Mouse (Mus musculus) 416B (cell line): ENCODE measurements around the gene Chd6.
A peak's percentile ranks its signal among the peaks of the same experiment; 100 is the strongest.

Experiments
- DNase-seq: peaks from one replicate; pipeline ENCODE4 v3.0.0; 2011; ENCODE audit warnings: low read depth

Gene Chd6

GRCm38 (mm10) chr2:160982636-160983035 lies 126.2 kb downstream of the Chd6 start:
- no peak for DNase-seq

GRCm38 (mm10) chr2:160981791-160982190 lies 127.1 kb downstream of the Chd6 start:
- DNase-seq: no peak

DNA sequence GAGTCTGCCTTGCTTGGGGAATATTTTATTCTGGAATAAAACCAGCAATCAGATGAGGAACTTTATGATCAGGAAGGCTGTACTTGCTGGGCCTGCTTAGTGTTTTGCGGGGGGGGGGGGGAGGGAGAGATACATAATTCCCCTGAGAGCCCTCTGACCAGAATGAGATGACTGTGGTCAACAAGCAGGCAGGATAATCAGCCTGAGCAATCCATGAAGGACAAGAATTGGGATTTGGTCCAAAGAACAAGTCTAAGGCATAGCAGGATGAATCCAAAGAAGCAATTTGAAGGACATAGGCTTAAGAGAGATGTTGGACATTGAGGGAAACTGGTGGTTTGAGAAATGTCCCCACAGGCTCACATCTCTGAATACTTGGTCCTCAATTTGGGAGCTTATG lies 130.2 kb downstream of the Chd6 start:
- DNase-seq: no peak

DNA sequence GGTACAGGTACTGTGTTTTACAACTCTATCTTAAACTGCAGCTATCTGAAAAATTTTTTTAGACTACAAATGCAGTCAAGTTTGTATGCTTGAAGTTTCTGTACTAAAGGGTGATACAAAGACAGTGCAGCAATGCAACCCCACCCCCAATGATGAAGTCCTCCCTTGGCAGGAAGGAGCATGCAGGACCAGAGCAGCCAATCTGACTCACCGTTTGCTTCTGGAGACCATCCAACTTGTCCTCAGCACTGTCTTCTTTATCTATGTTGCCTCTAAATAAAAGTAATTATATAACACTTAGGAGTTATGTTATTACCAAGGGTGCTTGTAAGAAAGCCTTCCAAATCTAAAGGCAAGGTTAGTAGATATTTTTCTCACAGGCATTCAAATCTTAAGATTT lies 131.6 kb downstream of the Chd6 start:
- peak; percentile 31 for DNase-seq

GRCm38 (mm10) chr2:160973648-160974215 lies 135.1 kb downstream of the Chd6 start:
- no peak for DNase-seq

GRCm38 (mm10) chr2:160972103-160972792 lies 136.6 kb downstream of the Chd6 start:
- DNase-seq: no peak

- DNase-seq: peak; percentile 30
Measured at GRCm38 (mm10) chr2:160962149-160962548, 146.7 kb downstream of the Chd6 start.

DNA sequence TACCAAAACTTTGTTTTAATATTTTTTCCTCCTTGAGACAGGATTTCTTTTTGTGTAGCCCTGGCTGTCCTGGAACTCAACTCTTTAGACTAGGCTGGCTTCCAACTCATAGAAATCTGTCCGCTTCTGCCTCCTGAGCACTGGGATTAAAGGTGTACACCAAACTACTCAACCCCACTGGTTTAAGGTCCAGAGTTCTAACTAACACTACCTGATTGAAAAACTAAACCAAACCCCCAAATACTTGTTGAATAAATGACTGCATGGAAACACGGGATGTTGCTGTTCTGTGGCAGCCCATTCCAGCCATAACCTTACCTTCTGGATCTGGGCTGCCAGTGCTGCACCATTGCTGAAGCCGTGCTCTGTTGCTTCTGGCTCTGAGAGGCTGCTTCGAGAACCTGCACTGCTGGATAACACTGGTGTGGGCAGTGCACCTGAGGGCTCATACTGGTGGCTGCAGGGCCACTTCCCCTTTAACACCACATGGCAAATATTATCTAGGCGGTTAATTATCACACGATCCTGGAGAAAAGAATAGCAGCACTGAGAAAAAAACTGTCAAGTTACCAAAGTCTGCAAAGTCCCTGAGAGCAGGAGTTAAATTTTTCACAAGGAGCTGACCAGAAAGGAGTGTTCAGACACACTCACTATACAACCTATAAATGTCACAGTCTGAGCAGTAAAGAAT lies 147.8 kb downstream of the Chd6 start:
- DNase-seq: no peak

DNA sequence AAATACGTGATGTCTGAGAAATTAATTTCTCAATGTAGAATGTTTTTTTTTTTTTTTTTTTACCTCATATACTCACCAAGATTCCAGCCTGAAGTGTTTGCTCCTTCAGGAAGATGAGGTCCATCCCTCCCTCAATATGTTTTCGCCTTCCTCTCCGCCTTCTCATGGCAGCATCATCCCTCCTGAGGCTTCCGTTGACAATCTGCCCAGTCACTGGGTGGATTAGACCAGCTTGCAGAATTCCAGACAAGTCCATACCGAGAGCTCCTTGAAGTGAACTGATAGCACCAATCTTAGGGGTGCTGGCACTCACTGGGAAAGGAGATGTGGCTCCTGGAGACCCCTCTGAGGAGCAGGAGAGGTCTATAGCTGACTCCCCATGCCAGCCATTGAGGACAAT lies 149.0 kb downstream of the Chd6 start:
- no peak for DNase-seq

- DNase-seq: peak; percentile 39
Measured at GRCm38 (mm10) chr2:160958737-160959136, 150.1 kb downstream of the Chd6 start.

DNA sequence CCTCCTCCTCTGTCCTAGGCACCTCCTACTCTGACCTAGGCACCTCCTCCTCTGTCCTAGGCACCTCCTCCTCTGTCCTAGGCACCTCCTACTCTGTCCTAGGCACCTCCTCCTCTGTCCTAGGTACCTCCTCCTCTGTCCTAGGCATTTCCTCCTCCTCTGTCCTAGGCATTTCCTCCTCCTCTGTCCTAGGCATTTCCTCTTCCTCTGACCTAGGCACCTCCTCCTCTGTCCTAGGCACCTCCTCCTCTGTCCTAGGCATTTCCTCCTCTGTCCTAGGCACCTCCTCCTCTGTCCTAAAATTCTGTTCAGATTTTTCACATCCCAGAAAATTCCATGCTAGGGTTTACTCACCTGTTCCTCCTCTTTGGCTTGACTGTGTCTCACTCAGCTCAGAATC lies 151.1 kb downstream of the Chd6 start:
- peak; percentile 12 for DNase-seq

DNA sequence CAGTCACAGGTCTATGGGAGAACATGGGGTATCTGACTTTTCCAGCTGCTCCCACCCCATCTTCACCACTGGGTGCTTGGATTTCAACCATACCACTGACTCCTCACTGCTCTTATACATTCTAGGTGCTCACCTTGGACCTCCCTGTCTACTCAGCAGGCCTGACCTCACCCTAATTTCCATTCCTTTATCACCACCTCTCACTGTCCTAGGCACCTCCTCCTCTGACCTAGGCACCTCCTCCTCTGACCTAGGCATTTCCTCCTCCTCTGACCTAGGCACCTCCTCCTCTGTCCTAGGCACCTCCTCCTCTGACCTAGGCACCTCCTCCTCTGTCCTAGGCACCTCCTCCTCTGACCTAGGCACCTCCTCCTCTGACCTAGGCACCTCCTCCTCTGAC lies 151.6 kb downstream of the Chd6 start:
- peak; percentile 13 for DNase-seq

GRCm38 (mm10) chr2:160955331-160955730 lies 153.5 kb downstream of the Chd6 start:
- no peak for DNase-seq

GRCm38 (mm10) chr2:160954541-160954940 lies 154.3 kb downstream of the Chd6 start:
- DNase-seq: no peak

DNA sequence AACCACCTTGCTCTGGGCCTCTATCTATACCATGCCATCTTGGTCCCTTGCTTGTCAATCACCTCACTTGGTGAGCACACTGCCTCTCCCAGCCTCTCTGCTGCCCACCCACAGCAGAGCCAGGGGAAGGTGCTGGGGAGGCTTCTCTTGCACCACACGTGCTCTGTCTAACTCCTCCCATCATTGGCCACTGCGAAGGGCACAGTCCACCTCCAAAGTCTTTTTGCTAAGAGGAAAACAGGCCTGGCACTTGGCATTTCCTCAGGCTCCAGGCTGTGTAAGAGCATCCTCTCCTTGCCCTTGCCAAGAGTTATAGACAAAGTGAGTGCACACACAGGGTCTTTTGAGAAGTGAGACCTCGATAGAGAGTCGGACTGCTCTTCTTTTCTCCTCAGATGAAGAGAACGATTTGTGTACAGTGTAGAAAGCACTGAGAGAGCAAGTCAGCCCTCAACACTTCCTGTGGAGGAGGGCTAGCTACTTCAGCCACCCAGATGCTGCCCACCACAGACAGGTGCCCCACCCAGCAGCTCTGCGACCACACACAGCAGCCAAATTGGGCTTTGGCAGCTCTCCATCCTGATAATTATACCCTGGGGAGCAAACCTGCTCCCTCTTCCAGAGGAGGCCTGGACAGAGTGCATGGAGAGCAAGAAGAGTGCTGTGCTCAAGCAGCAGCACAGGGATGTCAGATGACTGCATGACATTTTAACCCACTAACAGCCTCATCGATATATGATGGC lies 155.6 kb downstream of the Chd6 start:
- DNase-seq: no peak

- DNase-seq: no peak
Measured at GRCm38 (mm10) chr2:160951595-160951994, 157.3 kb downstream of the Chd6 start.

GRCm38 (mm10) chr2:160942443-160942842 lies 166.4 kb downstream of the Chd6 start:
- no peak for DNase-seq

- no peak for DNase-seq
Measured at GRCm38 (mm10) chr2:160940930-160941709, 167.8 kb downstream of the Chd6 start.

- DNase-seq: no peak
Measured at GRCm38 (mm10) chr2:160934451-160934850, 174.4 kb downstream of the Chd6 start.

- DNase-seq: no peak
Measured at GRCm38 (mm10) chr2:160933890-160934289, 175.0 kb downstream of the Chd6 start.

GRCm38 (mm10) chr2:160932981-160933380 lies 175.9 kb downstream of the Chd6 start:
- no peak for DNase-seq

- DNase-seq: no peak
Measured at GRCm38 (mm10) chr2:160932325-160932724, 176.6 kb downstream of the Chd6 start.
